Mouse (Mus musculus) erythroblast, adult 5-6 weeks (primary cell): ENCODE measurements around the gene Slfn1. TPM values are rescaled to one million over a fixed set of nuclear protein-coding genes. Genes with fewer than 3 reads are reported as not detected.

Source experiments
- total RNA-seq, 2 experiments: library from RNA; stranded (forward) in 1 of 2; stranded (reverse) in 1 of 2; fragments of 150-400 nt in 1 of 2; fragments of 200-764, 138-1000 nt in 1 of 2; gene quantifications; 2 replicates each; pipeline versions ENCODE4 v1.2.3 to v1.2.4; 2015 to 2017; ENCODE audit warnings: low replicate concordance in 2 of 2

Gene Slfn1
- total RNA-seq, 2 experiments from 2014 or later = 16.5 to 26.2 TPM

Other genes with a start within 250 kb of the Slfn1 start
- gene Rffl, start 245.6 kb upstream of the Slfn1 start, total RNA-seq (2015; ENCODE audit: low replicate concordance) = 79.9 and 88.6 TPM in 2 replicates
- gene Rffl, start 245.6 kb upstream of the Slfn1 start, total RNA-seq (2017; ENCODE audit: low replicate concordance) = 115 TPM in 2 replicates
- 1.5 and 10.0 TPM in 2 replicates for gene Rad51d, start 226.2 kb upstream of the Slfn1 start, total RNA-seq (2015; ENCODE audit: low replicate concordance)
- gene Rad51d, start 226.2 kb upstream of the Slfn1 start, total RNA-seq (2017; ENCODE audit: low replicate concordance) = 2.5 and 2.6 TPM in 2 replicates
- not detected in 2 replicates for gene Fndc8, start 224.7 kb upstream of the Slfn1 start, total RNA-seq (2015; ENCODE audit: low replicate concordance)
- gene Fndc8, start 224.7 kb upstream of the Slfn1 start, total RNA-seq (2017; ENCODE audit: low replicate concordance) = not detected in 2 replicates
- gene Nle1, start 208.4 kb upstream of the Slfn1 start, total RNA-seq (2015; ENCODE audit: low replicate concordance) = 3.3 and 5.8 TPM in 2 replicates
- 1.5 and 6.5 TPM in 2 replicates for gene Nle1, start 208.4 kb upstream of the Slfn1 start, total RNA-seq (2017; ENCODE audit: low replicate concordance)
- gene Unc45b, start 206.3 kb upstream of the Slfn1 start, total RNA-seq (2015; ENCODE audit: low replicate concordance) = not detected in 2 replicates
- not detected in 2 replicates for gene Unc45b, start 206.3 kb upstream of the Slfn1 start, total RNA-seq (2017; ENCODE audit: low replicate concordance)
- 6.9 TPM in 2 replicates for gene Slfn5, start 165.5 kb upstream of the Slfn1 start, total RNA-seq (2015; ENCODE audit: low replicate concordance)
- 10.6 and 11.0 TPM in 2 replicates for gene Slfn5, start 165.5 kb upstream of the Slfn1 start, total RNA-seq (2017; ENCODE audit: low replicate concordance)
- gene Slfn9, start 125.0 kb upstream of the Slfn1 start, total RNA-seq (2015; ENCODE audit: low replicate concordance) = 4.0 and 7.1 TPM in 2 replicates
- gene Slfn9, start 125.0 kb upstream of the Slfn1 start, total RNA-seq (2017; ENCODE audit: low replicate concordance) = 3.5 and 4.5 TPM in 2 replicates
- gene Slfn8, start 96.0 kb upstream of the Slfn1 start, total RNA-seq (2015; ENCODE audit: low replicate concordance) = 3.7 and 9.0 TPM in 2 replicates
- gene Slfn8, start 96.0 kb upstream of the Slfn1 start, total RNA-seq (2017; ENCODE audit: low replicate concordance) = 2.7 and 5.4 TPM in 2 replicates
- gene Slfn2, start 51.7 kb upstream of the Slfn1 start, total RNA-seq (2015; ENCODE audit: low replicate concordance) = 36.9 and 58.1 TPM in 2 replicates
- 71.9 and 73.6 TPM in 2 replicates for gene Slfn2, start 51.7 kb upstream of the Slfn1 start, total RNA-seq (2017; ENCODE audit: low replicate concordance)
- gene Slfn4, start 58.3 kb downstream of the Slfn1 start, total RNA-seq (2015; ENCODE audit: low replicate concordance) = 52.5 and 75.0 TPM in 2 replicates
- gene Slfn4, start 58.3 kb downstream of the Slfn1 start, total RNA-seq (2017; ENCODE audit: low replicate concordance) = 22.6 and 27.2 TPM in 2 replicates
- 8.6 and 10.0 TPM in 2 replicates for gene Slfn3, start 74.5 kb downstream of the Slfn1 start, total RNA-seq (2015; ENCODE audit: low replicate concordance)
- 11.9 and 15.3 TPM in 2 replicates for gene Slfn3, start 74.5 kb downstream of the Slfn1 start, total RNA-seq (2017; ENCODE audit: low replicate concordance)
- gene Slfn14, start 169.9 kb downstream of the Slfn1 start, total RNA-seq (2015; ENCODE audit: low replicate concordance) = 616 and 623 TPM in 2 replicates
- gene Slfn14, start 169.9 kb downstream of the Slfn1 start, total RNA-seq (2017; ENCODE audit: low replicate concordance) = 920 and 955 TPM in 2 replicates
- 20.8 and 28.2 TPM in 2 replicates for gene Ap2b1, start 182.2 kb downstream of the Slfn1 start, total RNA-seq (2015; ENCODE audit: low replicate concordance)
- gene Ap2b1, start 182.2 kb downstream of the Slfn1 start, total RNA-seq (2017; ENCODE audit: low replicate concordance) = 46.0 and 52.7 TPM in 2 replicates
- gene Pex12, start 185.7 kb downstream of the Slfn1 start, total RNA-seq (2015; ENCODE audit: low replicate concordance) = 1.3 and 2.9 TPM in 2 replicates
- gene Pex12, start 185.7 kb downstream of the Slfn1 start, total RNA-seq (2017; ENCODE audit: low replicate concordance) = 1.3 and 3.9 TPM in 2 replicates